Mouse (Mus musculus) bone marrow, adult 2 months (tissue): ENCODE measurements around the gene Xiap. TPM values are rescaled to one million over a fixed set of nuclear protein-coding genes. Genes with fewer than 3 reads are reported as not detected.

Experiments used
- H3K27ac ChIP-seq: fragments of 200-500 bp; 2 replicates; pipeline ENCODE4 v1.5.1; 2012; ENCODE audit warnings: low read depth, mild to moderate bottlenecking, control low read depth, inconsistent platforms, low read length; ENCODE audit not compliant: control insufficient read depth, poor library complexity, insufficient read depth
- H3K4me1 ChIP-seq: fragments of 200-500 bp; 2 replicates; pipeline ENCODE4 v1.6.1; 2011; ENCODE audit warnings: low read length; ENCODE audit not compliant: control insufficient read depth, insufficient read depth
- H3K4me3 ChIP-seq: fragments of 200-500 bp; replicated peaks from 2 replicates; pipeline ENCODE3; 2011; ENCODE audit warnings: mild to moderate bottlenecking, low read depth, low read length, control low read depth; ENCODE audit not compliant: control insufficient read depth
- CTCF ChIP-seq: fragments of 200-500 bp; IDR thresholded peaks from 2 replicates; pipeline ENCODE4 v1.5.1; 2011; ENCODE audit warnings: low read length, control low read depth; ENCODE audit not compliant: control insufficient read depth, insufficient read depth
- POLR2A ChIP-seq: fragments of 200-500 bp; IDR thresholded peaks from 2 replicates; pipeline ENCODE4 v1.6.1; 2011; ENCODE audit warnings: low read depth, mild to moderate bottlenecking, control low read depth, low read length, borderline replicate concordance; ENCODE audit not compliant: control insufficient read depth
- WGBS: fragments of 180-500 bp; shearing (Covaris S2); methylation state at CpG from one replicate; pipeline ENCODE4 v1.1.7; 2018; 5-methylcytosine and 5-hydroxymethylcytosine counted together
- polyA plus RNA-seq: library from polyadenylated mRNA; stranded (reverse); fragments of >200 nt; gene quantifications from 2 replicates; pipeline ENCODE4 v1.2.4, GENCODE M21; 2011; ENCODE audit warnings: low replicate concordance; ENCODE audit not compliant: missing spikeins, insufficient read depth, insufficient read length

Xiap gene
- polyA plus RNA-seq, 1 experiment = 16.5 TPM

DNA sequence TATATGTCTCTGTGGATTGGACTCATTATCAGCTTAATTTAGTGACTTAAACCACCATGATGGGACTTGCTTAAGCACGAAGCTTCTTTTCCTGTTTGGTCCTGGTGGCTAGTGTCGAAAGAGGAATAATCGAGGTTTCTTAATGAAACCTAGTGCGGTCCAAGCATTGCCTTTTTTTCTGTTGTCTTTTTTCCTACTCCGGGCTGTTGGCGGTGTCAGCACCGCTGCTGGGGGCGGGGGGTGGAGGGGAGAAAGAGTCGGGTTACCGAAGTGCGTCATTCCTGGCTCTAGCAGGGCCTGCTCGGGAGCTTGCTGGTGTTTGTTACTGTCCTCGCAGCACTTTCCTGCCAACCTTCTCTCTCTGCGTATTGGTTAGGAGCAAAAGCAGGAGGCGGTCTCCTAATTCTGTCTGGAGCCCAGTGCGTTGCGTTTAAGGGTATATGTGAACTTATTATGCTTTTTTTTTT lies 92.5 kb downstream of the Xiap start:
- peak overlapping the region; percentile 90 for H3K4me3 ChIP-seq
- peak overlapping the region; percentile 91 for H3K27ac ChIP-seq
- H3K4me1 ChIP-seq = no peaks in the 10 kb centered on the region; the same call in 1 of the 2 replicates
- 7% methylated on average over 17 of the region's 17 CpGs for WGBS
- TF ChIP-seq POLR2A (0 out of 2 replicates have a peak, but pooled peaks have one; percentile 31), CTCF (no peak)

DNA sequence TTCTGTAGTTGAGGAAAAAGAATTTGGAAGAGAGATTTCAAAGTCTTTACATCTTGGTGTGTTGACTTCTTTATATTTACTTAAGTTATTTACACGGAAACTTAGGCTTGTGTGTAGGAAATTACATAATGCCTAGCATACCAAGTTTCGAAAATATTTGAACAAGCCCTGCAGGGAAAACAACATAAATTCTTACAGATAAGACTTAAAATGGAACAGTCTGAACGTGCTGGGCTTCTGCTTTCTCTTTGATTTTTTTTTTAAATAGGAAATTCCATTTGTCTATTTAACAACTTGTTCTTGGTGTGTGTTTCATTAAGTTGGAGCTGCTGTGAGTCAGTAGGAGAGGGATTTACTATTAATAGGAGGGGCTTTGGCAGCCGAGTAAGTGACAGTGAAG lies 93.6 kb downstream of the Xiap start:
- peak overlapping the region; percentile 34 for H3K4me3 ChIP-seq
- H3K4me1 ChIP-seq = no peaks in the 10 kb centered on the region; the same call in 1 of the 2 replicates
- H3K27ac ChIP-seq = no peak overlapping the region
- TF ChIP-seq POLR2A (no peak), CTCF (no peak)
- 5% methylated on average over 4 of the region's 4 CpGs for WGBS

Other genes starting within 250 kb of the Xiap start
- 39.3 and 55.4 TPM in 2 replicates for gene Thoc2, start 139.0 kb upstream of the Xiap start, polyA plus RNA-seq
- 27.2 and 44.4 TPM in 2 replicates for gene Stag2, start 89.6 kb downstream of the Xiap start, polyA plus RNA-seq